Mouse (Mus musculus) macrophage (primary cell): ENCODE measurements around the gene Pop7. TPM values are rescaled to one million over a fixed set of nuclear protein-coding genes. Genes with fewer than 3 reads are reported as not detected.

Experiments
- H3K27ac ChIP-seq: fragments of 350-480 bp; formaldehyde crosslinking; 2 replicates; pipeline ENCODE4 v1.9.0; 2021
- H3K36me3 ChIP-seq: fragments of 350-480 bp; formaldehyde crosslinking; 2 replicates; pipeline ENCODE4 v1.9.0; 2021; ENCODE audit errors: inconsistent target
- H3K4me3 ChIP-seq: fragments of 350-480 bp; formaldehyde crosslinking; 2 replicates; pipeline ENCODE4 v1.9.0; 2021; ENCODE audit errors: inconsistent target
- H3K79me2 ChIP-seq: fragments of 350-480 bp; formaldehyde crosslinking; 2 replicates; pipeline ENCODE4 v1.9.0; 2021; ENCODE audit errors: inconsistent target
- WGBS: methylation state at CpG from one replicate; pipeline ENCODE4 v1.1.7; 2026; ENCODE audit warnings: inconsistent platforms; ENCODE audit not compliant: missing documents; 5-methylcytosine and 5-hydroxymethylcytosine counted together
- polyA plus RNA-seq: library from polyadenylated mRNA; stranded (reverse); fragments of 250-400 nt; gene quantifications from 3 replicates; pipeline ENCODE4 v1.2.4, GENCODE M21; 2018; ENCODE audit warnings: inconsistent platforms
- total RNA-seq, 78 experiments: library from RNA; depleted of rRNA; stranded (reverse); fragments of 250-400 nt; gene quantifications; 1 replicate in 9 of 78; 2 replicates in 24 of 78; 3 replicates in 43 of 78; 4 replicates in 2 of 78; pipeline ENCODE4 v1.2.4; 2018; ENCODE audit warnings: inconsistent platforms in 56 of 78

The Pop7 gene
- 10 to 100 TPM in 1 of 26 experiments, 1 to 10 TPM in 25; 2.6 to 10.1 (median 5.6) TPM for total RNA-seq (2018; cell fraction: chromatin; rRNA removed)
- total RNA-seq (2018; cell fraction: cytosol; rRNA removed), result 10 to 100 TPM; 17.5 to 26.2 (median 20.6) TPM
- total RNA-seq (2018; cell fraction: nucleus; rRNA removed), result 10 to 100 TPM in 12 of 26 experiments, 1 to 10 TPM in 14; 4.6 to 17.1 (median 9.2) TPM
- 7.6 to 26.0 TPM (median 19.4 TPM) in 3 replicates for polyA plus RNA-seq

DNA sequence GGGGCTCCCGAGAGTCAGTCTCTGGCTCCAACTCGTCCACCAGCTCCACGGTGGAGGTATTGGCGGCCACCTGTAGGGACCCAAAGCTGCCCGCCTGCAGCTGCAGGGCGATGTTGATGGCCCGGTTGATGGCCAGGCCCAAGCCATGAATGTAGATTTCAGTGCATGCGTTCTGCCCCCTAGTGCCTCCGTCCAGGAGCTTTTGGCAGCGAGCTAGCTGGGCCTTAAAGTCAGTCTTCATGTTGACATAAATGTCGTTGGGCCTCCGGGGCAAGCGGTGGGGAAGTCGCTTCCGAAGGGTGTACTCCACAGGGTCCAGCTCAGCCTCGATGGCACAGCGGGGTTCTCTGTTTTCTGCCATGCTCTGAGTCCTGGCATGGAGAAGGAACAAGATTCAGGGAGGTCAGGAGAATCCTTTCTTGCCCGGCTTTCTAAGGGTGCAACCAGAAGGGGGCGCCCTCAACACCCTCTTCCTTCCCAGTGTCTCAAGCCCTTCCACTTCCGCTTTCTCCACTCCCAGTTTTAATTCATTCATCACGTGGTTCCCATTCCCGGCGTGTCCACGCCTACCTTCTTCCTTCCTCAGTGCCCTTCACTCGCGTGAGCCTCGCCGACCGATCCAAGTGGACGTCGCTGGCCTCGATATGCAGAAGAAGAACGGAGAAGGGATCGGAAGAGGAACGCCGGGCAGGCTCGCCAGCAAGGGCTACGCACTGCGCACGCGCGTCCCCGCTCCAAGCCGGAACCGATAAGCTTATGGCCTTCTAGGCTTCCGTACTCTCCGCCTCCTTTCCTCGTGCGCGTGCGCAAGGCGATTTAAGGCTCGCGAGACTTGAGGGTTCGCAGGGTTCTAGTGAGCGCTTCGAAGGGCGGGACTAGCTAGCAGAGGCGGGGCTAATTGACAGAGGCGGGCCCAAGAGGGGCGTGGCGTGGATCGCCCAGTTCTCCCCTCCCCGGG is at the start of gene Pop7:
Gene Pop7, minus strand, starts transcription at position 810 of the 958 bp plus-strand sequence.
- WGBS, result 2% methylated on average over 62 of the region's 64 CpGs
- Histone ChIP-seq H3K79me2 (peaks cover 11% of the 10 kb centered on the region; the same call in 1 of the 2 replicates), H3K36me3 (no peaks in the 10 kb centered on the region), H3K27ac (peak within 1 kb of the TSS; percentile 96), H3K4me3 (peak within 1 kb of the TSS; percentile 62)

GRCm38 (mm10) chr5:137551119-137551518 is 48.8 kb upstream of the Pop7 start:
- 83% methylated on average over 5 of the region's 5 CpGs for WGBS
- H3K4me3 ChIP-seq, result no peak overlapping the region

DNA sequence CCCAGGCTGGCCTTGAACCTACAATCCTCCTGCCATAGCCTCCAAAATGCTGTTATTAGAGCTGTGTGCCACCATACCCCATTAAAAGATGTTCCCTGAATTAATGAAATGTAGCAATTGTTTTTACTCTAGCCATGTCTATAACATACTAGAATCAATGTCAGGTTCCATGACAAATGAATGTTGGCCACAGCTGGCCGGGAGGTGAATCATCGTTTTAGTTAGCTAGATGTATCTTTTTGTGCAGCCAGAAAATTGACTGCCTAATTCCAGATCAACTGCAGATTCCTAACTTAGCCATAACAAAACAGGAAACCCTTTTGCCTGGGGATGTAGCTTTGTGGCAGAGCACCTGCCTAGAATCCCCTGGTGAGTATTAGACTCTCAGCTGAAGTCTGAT is 47.5 kb upstream of the Pop7 start:
- WGBS, result 96% methylated on average over 2 of the region's 2 CpGs
- Histone ChIP-seq H3K27ac (no peak overlapping the region), H3K4me3 (no peak overlapping the region), H3K36me3 (no peaks in the 10 kb centered on the region), H3K79me2 (no peaks in the 10 kb centered on the region)

More at GRCm38 (mm10) chr5:137551119-137551518, 48.8 kb upstream of the Pop7 start:
- no peak overlapping the region for H3K27ac ChIP-seq
- no peaks in the 10 kb centered on the region for H3K36me3 ChIP-seq
- no peaks in the 10 kb centered on the region for H3K79me2 ChIP-seq

DNA sequence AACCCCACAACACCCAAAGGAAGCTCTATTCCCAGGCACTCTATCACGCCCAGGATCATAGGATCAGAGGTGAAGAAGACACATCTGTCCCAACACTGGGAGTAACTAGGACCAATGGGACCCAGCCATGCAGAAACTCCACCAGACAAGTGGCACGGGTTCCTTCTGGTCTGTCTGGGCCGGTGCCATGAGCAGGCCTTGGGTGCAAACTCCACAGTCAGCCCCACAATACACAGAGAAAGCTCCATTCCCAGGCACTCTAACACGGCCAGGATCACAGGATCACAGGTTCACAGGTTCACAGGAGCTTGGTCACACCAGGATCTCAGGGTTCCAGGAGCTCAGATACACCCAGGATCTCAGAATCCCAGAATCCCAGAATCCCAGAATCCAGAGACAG is 43.3 kb upstream of the Pop7 start:
- Histone ChIP-seq H3K27ac (no peak overlapping the region), H3K79me2 (no peaks in the 10 kb centered on the region), H3K36me3 (no peaks in the 10 kb centered on the region), H3K4me3 (no peak overlapping the region)
- WGBS, result 95% methylated on average over 4 of the region's 4 CpGs

- Histone ChIP-seq H3K27ac (no peak overlapping the region), H3K36me3 (no peaks in the 10 kb centered on the region)
These were observed 42.6 kb upstream of the Pop7 start for GRCm38 (mm10) chr5:137544926-137545325.

GRCm38 (mm10) chr5:137541768-137542540 is 39.6 kb upstream of the Pop7 start:
- Histone ChIP-seq H3K27ac (no peak overlapping the region), H3K36me3 (no peaks in the 10 kb centered on the region), H3K4me3 (no peak overlapping the region), H3K79me2 (no peaks in the 10 kb centered on the region)
- 63% methylated on average over 5 of the region's 5 CpGs for WGBS

More at GRCm38 (mm10) chr5:137544926-137545325, 42.6 kb upstream of the Pop7 start:
- H3K4me3 ChIP-seq, result no peak overlapping the region
- no peaks in the 10 kb centered on the region for H3K79me2 ChIP-seq
- WGBS, result 87% methylated on average over 6 of the region's 6 CpGs

- no peaks in the 10 kb centered on the region for H3K36me3 ChIP-seq
- H3K4me3 ChIP-seq, result no peak overlapping the region
- H3K27ac ChIP-seq, result no peak overlapping the region
- H3K79me2 ChIP-seq, result no peaks in the 10 kb centered on the region
- 94% methylated on average over 6 of the region's 6 CpGs for WGBS
These were observed 38.7 kb upstream of the Pop7 start for GRCm38 (mm10) chr5:137540991-137541390.

GRCm38 (mm10) chr5:137539291-137539801 is 37.0 kb upstream of the Pop7 start:
- WGBS, result 85% methylated on average over 7 of the region's 7 CpGs

GRCm38 (mm10) chr5:137537461-137537860 is 35.1 kb upstream of the Pop7 start:
- Histone ChIP-seq H3K27ac (no peak overlapping the region), H3K4me3 (no peak overlapping the region), H3K79me2 (peaks cover 5% of the 10 kb centered on the region), H3K36me3 (no peaks in the 10 kb centered on the region)
- WGBS, result 87% methylated on average over 4 of the region's 4 CpGs

More at GRCm38 (mm10) chr5:137539291-137539801, 37.0 kb upstream of the Pop7 start:
- Histone ChIP-seq H3K79me2 (no peaks in the 10 kb centered on the region), H3K27ac (no peak overlapping the region), H3K4me3 (no peak overlapping the region), H3K36me3 (no peaks in the 10 kb centered on the region)

GRCm38 (mm10) chr5:137535318-137535717 is 33.0 kb upstream of the Pop7 start:
- H3K36me3 ChIP-seq, result peaks cover under 1% of the 10 kb centered on the region; the same call in 1 of the 2 replicates

GRCm38 (mm10) chr5:137534762-137535161 is 32.4 kb upstream of the Pop7 start:
- no peak overlapping the region for H3K4me3 ChIP-seq
- H3K36me3 ChIP-seq, result peaks cover 6% of the 10 kb centered on the region; the same call in 1 of the 2 replicates
- H3K27ac ChIP-seq, result peak overlapping the region; percentile 52
- 79% methylated on average over 3 of the region's 3 CpGs for WGBS
- peaks cover 32% of the 10 kb centered on the region for H3K79me2 ChIP-seq

More at GRCm38 (mm10) chr5:137535318-137535717, 33.0 kb upstream of the Pop7 start:
- Histone ChIP-seq H3K27ac (peak overlapping the region; percentile 52), H3K79me2 (peaks cover 27% of the 10 kb centered on the region), H3K4me3 (no peak overlapping the region)
- 26% methylated on average over 9 of the region's 9 CpGs for WGBS

GRCm38 (mm10) chr5:137533117-137533827 is 31.0 kb upstream of the Pop7 start, which contains the start of the genes Epo and Gnb2:
Epo (minus strand) TSS chr5:137533242.
Gnb2 (minus strand) TSS chr5:137533510.
- under 1% methylated on average over 40 of the region's 40 CpGs for WGBS
- Histone ChIP-seq H3K36me3 (peaks cover 21% of the 10 kb centered on the region), H3K79me2 (peaks cover 47% of the 10 kb centered on the region), H3K4me3 (peak within 1 kb of the TSS; percentile 97), H3K27ac (peak within 1 kb of the TSS; percentile 94)

GRCm38 (mm10) chr5:137532808-137533116 is 30.4 kb upstream of the Pop7 start:
- Histone ChIP-seq H3K36me3 (peaks cover 26% of the 10 kb centered on the region), H3K79me2 (peaks cover 52% of the 10 kb centered on the region), H3K4me3 (peak overlapping the region; percentile 97), H3K27ac (peak overlapping the region; percentile 94)
- WGBS, result 0% methylated on average over 10 of the region's 12 CpGs
